Mouse (Mus musculus): Measurements from ENCODE around the gene Ugt1a7c. TPM values are rescaled to one million over a fixed set of nuclear protein-coding genes. Genes with fewer than 3 reads are reported as not detected.
"Not testable (repeated sequence)": the region's sequence is repeated elsewhere in the genome, so short reads cannot be mapped to it uniquely, and the experiment has no call there.

Ugt1a7c gene
- polyA plus RNA-seq, 1 experiment: 8.3 TPM

DNA sequence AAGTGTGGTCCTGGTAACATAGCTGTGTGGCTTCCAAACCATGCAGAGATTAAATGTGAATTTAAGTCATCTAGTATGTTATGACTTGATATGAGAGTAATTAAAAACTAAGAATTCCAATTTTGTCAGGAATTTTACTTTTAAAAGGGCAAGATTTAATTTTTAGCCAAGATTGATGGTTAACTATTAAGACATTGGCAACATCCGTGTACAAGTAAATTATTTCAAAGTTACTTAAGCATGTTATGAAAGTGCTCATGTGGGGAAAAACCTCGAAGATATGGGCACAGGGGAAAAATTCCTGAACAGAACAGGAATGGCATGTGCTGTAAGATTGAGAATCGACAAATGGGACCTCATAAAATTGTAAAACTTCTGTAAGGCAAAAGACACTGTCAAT is 102.6 kb downstream of the Ugt1a7c start:
- DNase-seq (ENCODE audit: low read depth): no peak

DNA sequence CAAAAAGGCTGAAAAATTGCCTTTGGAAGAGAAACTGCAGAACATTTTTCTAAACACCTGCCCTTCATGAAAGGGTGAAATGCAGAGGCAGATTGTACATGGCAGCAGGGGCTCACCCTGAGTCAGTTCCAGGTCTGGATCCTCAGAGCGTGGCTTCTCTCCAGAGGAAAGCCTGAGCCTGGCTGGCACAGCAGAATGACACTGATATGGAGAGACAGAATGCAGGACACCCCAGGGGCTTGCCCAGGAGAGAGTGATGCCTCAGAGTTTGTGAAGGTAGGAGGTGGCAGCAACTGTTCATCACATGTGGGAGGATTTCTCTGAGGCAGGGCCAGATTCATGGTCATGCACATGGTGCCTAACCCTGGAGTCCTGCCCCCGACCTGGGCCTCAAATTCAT is 105.1 kb downstream of the Ugt1a7c start:
- DNase-seq (ENCODE audit: low read depth): no peak

GRCm38 (mm10) chr1:88200456-88200855 is 105.6 kb downstream of the Ugt1a7c start, which contains the start of gene Ugt1a2:
TSS of gene Ugt1a2 (plus strand) at chr1:88200601.
- DNase-seq (ENCODE audit: low read depth): no peak

DNA sequence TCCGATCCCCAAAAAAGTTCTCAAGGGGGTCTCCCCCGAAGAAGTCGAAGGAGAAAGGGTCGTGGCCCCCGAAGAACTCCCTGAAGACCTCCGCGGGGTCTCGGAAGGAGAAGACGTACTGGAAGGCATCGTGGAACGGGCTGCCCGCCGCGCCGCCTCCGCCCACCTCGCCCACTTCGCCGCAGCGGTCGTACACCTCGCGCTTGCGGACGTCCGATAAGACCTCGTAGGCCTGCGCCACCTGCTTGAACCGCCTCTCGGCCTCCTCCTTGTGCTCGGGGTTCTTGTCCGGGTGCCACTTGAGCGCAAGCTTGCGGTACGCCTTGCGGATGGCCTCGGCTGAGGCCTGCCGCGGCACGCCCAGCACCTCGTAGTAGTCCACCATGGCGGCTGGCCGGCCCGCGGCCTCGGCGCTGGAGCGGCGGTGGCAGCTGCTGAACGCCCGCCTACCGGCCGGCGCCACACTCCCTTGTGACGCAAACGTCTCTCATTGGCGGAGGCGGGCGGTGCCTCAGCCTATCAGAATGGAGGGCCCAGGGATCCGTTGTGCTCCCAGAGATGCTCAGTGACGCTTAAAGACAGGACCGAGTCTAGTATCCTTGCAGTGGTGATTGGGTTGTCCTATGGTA is 110.5 kb downstream of the Ugt1a7c start, which contains the start of gene Dnajb3:
Dnajb3 (minus strand) TSS at position 489 of the 629 bp plus-strand sequence.
- no peak for DNase-seq (ENCODE audit: low read depth)

- no peak for DNase-seq (ENCODE audit: low read depth)
Observed at GRCm38 (mm10) chr1:88206843-88207479, 112.1 kb downstream of the Ugt1a7c start.

GRCm38 (mm10) chr1:88211812-88212211 is 117.0 kb downstream of the Ugt1a7c start, which contains the start of gene Ugt1a1:
TSS of gene Ugt1a1 (plus strand) at chr1:88211959.
- DNase-seq (ENCODE audit: low read depth): peak; percentile 99

- no peak for DNase-seq (ENCODE audit: low read depth)
Observed at GRCm38 (mm10) chr1:88212341-88213045, 117.6 kb downstream of the Ugt1a7c start.

DNA sequence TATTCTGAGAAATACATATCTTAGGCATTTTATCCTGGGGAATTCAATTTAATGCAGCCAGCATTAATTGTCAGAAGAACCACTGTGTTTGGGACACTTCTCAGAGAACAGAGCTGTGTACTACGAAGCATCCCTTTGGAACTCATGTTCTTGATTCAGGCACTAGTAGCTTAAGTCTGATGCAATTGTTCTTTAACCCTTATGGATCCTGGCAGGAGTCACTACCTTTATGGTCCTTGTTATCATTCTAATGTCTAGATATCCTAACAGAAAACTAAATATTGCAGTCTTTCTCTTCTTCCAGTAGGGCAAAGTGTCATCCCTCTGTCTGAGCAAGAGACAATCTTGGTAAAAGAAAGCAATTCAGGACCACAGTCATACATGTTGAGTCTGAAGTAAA is 118.2 kb downstream of the Ugt1a7c start:
- DNase-seq (ENCODE audit: low read depth): no peak

DNA sequence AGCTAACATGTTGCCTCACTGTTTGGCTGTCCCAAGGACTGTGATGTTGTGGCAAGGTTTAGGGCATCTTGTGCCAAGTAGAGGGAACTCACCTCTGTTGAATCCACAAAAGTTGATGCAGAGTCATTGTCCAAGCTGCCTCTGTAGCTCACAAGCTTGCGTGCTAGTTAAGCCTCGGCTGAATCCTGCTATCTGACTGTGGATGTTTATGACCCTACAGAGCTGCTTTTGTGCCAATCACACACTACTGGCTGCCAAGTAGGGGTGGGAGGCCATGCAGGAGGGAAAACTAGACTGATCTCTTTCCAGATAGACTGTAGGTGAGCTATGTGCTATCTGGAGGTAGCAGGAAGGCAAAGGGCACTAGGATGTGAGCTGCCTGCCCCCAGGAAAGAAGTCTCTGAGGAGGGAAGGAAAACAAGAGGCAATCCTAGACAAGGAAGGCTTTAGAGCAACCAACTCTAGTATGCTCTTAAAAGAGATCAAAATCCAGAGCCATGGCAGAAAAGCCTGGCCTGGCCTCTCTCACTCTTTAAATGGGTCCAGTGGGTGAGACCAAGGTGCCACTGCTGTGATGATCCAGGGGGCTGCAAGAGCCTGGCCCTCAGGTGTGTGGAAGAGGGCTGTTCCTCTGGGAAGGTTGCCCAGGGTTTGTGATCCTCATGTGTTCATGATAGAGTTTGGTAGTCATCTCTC is 119.1 kb downstream of the Ugt1a7c start:
- no peak for DNase-seq (ENCODE audit: low read depth)

DNA sequence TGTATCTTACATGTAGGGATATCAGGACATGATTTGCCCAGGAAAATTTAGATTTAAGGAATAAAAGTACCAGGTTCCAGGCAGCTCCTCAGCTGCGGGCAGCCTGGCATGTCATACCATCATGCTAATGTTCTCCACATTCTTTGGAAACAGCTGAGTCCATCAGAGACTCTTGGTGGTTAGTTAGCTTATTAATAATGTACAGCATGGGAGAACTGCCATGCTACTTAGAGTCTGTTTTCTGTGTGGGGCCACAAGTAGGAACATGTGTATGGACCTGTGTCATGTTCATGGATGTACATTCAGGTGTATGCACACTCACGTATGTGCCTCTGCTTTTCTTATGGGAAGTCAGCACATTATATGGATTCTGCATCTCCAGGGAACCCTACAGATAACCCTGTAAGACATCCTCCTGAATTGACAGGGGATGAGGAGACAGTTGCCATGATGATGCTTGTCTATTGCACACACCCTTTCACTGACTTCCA is 119.6 kb downstream of the Ugt1a7c start:
- no peak for DNase-seq (ENCODE audit: low read depth)

GRCm38 (mm10) chr1:88215466-88216380 is 120.9 kb downstream of the Ugt1a7c start:
- no peak for DNase-seq (ENCODE audit: low read depth)

DNA sequence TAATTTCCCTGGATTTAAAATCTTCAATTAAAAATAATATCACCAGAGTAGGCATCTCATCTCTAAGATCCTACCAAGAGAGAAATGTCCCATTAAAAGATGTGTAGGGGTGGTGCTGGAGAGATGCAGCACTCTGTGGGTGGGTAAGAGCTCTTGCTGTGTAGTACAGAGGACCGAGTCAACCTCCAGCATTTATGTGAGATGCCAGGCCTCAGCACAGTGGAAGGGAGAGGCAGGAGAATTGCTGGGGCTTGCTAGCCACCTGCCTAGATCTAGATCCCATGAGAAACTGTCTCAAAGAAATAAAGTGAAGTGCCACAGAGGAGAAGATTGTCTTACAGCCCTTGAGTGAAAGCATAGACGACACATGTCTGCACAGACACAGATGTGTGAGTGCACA is 121.7 kb downstream of the Ugt1a7c start:
- no peak for DNase-seq (ENCODE audit: low read depth)

- no peak for DNase-seq (ENCODE audit: low read depth)
Observed at GRCm38 (mm10) chr1:88217144-88217543, 122.3 kb downstream of the Ugt1a7c start.

GRCm38 (mm10) chr1:88217576-88217975 is 122.7 kb downstream of the Ugt1a7c start:
- no peak for DNase-seq (ENCODE audit: low read depth)

DNA sequence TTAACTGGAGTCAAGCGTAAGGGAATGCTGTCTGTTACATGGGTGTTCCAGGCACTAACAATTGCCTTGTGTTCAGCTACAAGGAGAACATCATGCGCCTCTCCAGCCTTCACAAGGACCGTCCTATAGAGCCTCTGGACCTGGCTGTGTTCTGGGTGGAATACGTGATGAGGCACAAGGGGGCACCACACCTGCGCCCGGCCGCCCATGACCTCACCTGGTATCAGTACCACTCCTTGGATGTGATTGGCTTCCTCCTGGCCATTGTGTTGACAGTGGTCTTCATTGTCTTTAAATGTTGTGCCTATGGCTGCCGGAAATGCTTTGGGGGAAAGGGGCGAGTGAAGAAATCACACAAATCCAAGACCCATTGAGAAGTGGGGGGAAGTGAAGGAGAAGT is 123.2 kb downstream of the Ugt1a7c start:
- no peak for DNase-seq (ENCODE audit: low read depth)

DNA sequence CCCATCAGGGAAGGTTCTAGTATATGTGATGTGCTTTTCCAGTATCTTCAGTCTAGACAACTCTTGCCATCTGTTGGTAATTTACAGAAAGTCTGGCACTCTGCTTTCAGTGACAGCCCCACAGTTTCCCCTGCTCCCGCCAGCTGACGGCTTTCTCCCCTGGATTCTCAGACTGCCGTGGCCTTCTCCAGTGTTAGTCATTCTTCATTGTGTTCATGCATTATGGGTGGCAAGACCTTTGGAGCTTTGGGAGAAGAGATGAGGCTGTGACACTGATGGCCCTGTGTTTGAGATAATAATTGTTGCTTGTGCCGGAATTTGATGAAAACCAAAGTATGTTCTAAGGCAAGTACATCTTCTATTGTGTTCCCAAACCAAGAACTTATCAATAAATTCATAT is 123.7 kb downstream of the Ugt1a7c start:
- no peak for DNase-seq (ENCODE audit: low read depth)

DNA sequence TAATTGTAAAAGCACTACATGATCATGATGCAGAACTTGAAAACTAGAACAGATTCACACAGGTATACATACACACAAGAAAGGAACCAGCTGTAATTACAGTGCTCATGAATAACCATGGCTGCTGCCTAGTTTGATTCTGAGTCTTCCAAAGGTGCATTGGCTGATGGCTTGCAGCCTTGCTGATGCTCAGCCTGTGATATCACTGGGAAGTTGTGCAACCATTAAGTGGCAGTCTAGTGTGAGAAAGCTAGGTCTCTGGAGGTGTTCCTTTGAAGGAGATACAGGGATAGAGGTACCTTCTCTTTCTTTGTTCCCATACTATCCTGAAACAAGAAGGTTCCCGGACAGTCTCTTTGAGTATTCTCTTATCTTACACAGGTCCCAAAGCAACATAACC is 124.2 kb downstream of the Ugt1a7c start:
- DNase-seq (ENCODE audit: low read depth): no peak

DNA sequence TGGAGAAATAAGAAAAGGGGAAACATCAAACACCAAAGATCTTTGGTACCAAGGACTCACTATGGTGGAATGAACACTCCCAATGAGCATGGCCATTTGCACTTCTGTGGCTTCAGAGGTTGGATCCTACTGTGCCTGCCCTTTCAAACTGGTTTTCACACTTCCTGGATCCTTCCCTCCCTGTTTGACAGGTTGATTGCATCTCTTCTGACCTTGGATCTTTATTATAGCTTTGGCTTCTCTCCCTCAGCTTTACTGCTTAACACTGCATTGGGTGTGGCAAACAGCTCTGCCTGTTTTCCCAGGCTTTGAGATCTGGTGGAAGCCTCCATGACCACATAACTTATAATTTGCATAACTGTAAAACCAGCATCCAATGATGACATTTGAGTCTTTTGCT is 125.5 kb downstream of the Ugt1a7c start:
- peak; percentile 94 for DNase-seq (ENCODE audit: low read depth)

- DNase-seq (ENCODE audit: low read depth): no peak
Observed at GRCm38 (mm10) chr1:88222216-88222615, 127.4 kb downstream of the Ugt1a7c start.

DNA sequence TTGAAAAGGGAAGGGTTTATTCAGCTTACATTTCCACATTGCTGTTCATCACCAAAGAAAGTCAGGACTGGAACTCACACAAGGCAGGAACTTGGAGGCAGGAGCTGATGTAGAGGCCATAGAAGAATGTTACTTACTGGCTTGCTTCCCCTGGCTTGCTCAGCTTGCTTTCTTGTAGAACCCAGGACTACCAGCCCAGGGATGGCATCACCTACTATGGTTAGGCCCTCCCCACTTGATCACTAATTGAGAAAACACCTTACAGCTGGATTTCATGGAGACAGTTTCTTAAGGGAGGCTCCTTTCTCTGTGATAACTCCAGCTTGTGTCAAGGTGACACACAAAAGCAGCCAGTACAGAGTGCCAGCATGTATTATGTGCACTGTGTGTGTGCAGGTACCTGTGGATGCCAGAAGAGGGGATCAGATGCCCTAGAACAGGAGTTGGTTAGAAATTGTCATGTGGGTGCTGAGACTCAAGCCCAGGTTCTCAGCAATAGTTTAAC is 128.2 kb downstream of the Ugt1a7c start:
- DNase-seq (ENCODE audit: low read depth): not testable (repeated sequence)

- DNase-seq (ENCODE audit: low read depth): no peak
Observed at GRCm38 (mm10) chr1:88223591-88223990, 128.7 kb downstream of the Ugt1a7c start.
